Mouse (Mus musculus) brain, embryonic 14.5 days (tissue): Measurements from ENCODE around the gene Lgals9.

Experiments used
- CTCF ChIP-seq: fragments of 200-500 bp; IDR thresholded peaks from 2 replicates; pipeline ENCODE4 v1.5.1; 2012; ENCODE audit warnings: inconsistent platforms, mild to moderate bottlenecking, moderate library complexity, borderline replicate concordance; ENCODE audit not compliant: insufficient read depth, insufficient read length; ENCODE audit errors: extremely low read depth
- POLR2A ChIP-seq: fragments of 200-500 bp; IDR thresholded peaks from 2 replicates; pipeline ENCODE4 v1.6.1; 2012; ENCODE audit warnings: mild to moderate bottlenecking, inconsistent platforms, borderline replicate concordance; ENCODE audit not compliant: poor library complexity, insufficient read depth, insufficient read length, severe bottlenecking; ENCODE audit errors: extremely low read depth

- no peak for TF ChIP-seq CTCF
- TF ChIP-seq POLR2A: no peak
Observed at GRCm38 (mm10) chr11:79003769-79004638, 19.3 kb upstream of the Lgals9 start.
